Mouse (Mus musculus) naive thymus-derived CD4-positive, alpha-beta T cell, adult 5 months (primary cell): ENCODE data around the gene Psmb2. TPM values are rescaled to one million over a fixed set of nuclear protein-coding genes. Genes with fewer than 3 reads are reported as not detected.

Experiments used
- polyA plus RNA-seq: library from polyadenylated mRNA; unstranded; fragments of 100-300 nt; shearing (Covaris generic); gene quantifications from one replicate; pipeline ENCODE4 v1.2.1, GENCODE M21; 2017

The Psmb2 gene
- 201 TPM for polyA plus RNA-seq

DNA sequence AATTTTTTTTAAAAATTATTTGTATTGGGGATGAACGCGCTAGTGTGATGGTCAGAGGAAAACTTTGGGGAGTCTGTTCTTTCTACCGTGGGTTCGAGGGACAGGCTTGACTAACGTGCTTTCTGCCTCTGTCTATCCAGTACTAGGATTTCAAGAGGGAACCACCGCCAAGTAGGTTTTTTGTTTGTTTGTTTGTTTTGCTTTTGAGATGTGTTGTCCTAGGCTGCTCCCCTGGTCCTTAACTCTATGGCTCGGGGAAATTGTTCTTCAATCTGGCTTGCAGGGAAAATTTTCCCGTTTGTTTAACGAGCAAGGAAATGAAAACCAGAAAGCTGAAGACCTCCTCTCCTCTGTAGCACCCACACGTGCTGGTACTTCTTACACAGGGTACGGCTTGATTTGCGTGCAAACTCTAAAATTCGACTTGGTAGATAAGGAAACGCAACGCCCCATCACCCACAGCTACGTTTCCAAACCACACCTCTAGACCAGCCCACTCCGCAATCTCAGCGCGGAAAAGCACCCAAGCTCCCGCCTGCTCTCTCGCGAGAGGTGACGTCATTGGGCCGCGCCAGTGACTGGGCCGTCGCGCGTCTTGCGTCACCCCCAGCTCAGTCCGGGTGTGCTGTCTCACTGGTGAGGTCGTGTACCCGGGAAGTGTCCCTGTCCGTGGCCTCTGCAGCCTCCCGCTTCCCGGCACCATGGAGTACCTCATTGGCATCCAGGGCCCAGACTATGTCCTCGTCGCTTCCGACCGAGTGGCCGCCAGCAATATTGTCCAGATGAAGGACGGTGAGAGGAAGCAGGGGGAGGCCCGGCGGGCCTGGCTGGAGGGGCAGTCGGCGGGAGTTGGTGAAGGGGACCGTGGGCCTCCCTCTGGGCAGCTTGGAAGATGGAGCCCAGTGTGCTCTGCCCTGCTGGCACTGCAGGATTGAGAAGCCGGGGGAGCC lies at the start of gene Psmb2:
TSS of gene Psmb2 (plus strand) at position 577 of the 950 bp plus-strand sequence.

DNA sequence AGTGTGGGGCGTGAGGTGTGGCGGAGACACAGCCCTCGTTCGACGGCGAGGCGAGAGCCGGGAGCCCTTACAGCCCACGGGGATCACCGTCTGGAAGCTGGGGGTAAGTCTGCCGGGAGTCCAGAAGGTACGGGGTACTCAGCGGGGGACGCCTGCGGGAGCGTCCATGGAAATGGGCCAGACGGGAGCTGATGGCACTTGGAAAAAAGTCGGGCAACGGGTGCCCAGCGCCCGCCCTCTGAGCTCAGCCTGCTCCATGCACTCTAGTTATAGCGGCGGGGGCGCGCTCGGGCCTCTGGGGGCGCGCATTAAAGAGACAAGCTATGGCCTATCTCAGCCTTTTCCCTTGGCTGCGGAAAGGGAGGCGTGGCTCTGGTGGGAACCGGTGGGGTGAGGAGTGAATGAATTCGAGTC lies 58.6 kb downstream of the Psmb2 start, which contains the start of gene Tfap2e:
TSS of gene Tfap2e (minus strand) at position 240 of the 414 bp plus-strand sequence.

DNA sequence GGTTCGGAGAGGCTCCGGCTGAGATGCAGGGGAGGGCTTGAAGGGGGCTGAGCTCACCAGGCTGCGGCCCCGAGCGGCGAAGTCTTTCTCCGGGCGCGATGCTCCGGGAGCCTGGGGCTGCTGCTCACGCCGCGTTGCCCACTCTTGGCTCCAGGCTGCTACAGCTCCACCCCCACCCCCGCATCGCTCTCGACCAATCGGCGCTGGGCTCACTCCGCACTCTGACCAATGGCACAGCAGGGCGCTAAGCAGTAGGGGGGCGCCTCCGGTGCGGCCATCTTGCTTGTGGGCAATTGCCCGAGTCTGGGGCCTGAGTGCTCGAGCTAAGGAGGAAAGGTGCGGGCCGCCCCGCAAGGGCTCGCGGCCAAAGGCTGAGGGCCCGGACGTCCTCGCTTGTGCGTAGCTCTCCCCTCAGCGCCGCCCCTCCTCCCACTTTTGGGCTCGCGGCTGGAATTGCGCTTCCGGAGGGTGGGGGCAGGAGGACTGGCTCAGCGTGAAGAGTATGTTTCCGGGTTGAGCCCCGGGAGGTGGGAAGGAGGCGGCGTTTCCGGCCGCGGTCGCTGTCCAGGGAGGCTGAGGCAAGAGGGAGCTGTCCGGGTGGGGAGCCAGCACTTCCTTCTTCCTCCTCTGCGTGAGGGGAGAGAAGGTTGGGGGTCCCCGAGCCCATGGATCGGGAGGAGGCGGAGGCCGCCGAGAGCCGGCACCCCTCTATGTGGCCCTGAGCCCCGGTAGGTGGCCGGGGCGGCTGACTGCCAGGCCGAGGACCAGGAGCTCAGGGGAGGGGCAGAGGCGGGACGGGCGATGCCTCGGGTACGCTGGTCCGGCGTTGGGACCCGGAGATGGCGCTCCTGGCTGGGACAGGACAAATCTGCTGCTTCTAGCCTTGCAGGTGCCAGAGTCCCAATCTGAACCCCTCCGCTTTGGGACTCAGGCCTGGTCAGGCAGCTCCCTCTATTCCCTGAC lies 76.1 kb downstream of the Psmb2 start, which contains the start of the genes Ncdn and AU040320:
TSS of gene Ncdn (minus strand) at position 171 of the 963 bp plus-strand sequence.
TSS of gene AU040320 (plus strand) at position 277 of the 963 bp plus-strand sequence.

Other genes with a start within 250 kb of the Psmb2 start
- 33.4 TPM for gene Ago3, start 248.1 kb upstream of the Psmb2 start, polyA plus RNA-seq
- 4.7 TPM for gene Ago1, start 209.0 kb upstream of the Psmb2 start, polyA plus RNA-seq
- not detected for gene Ago4, start 144.2 kb upstream of the Psmb2 start, polyA plus RNA-seq
- gene Clspn, start 120.7 kb upstream of the Psmb2 start, polyA plus RNA-seq, result 1.7 TPM
- not detected for gene 5730409E04Rik, start 67.8 kb upstream of the Psmb2 start, polyA plus RNA-seq
- not detected for gene Tfap2e, start 58.6 kb downstream of the Psmb2 start, polyA plus RNA-seq
- gene Ncdn, start 75.8 kb downstream of the Psmb2 start, polyA plus RNA-seq, result 45.4 TPM
- 35.8 TPM for gene AU040320, start 75.9 kb downstream of the Psmb2 start, polyA plus RNA-seq